Mouse (Mus musculus) cerebellum, adult 2 months (tissue): Measurements from ENCODE around the gene Tspan5. TPM values are rescaled to one million over a fixed set of nuclear protein-coding genes. Genes with fewer than 3 reads are reported as not detected.
A peak's percentile ranks its signal among the peaks of the same experiment; 100 is the strongest.

Experiments used
- DNase-seq, 2 experiments: peaks; one replicate each; pipeline ENCODE4 v3.0.0; 2021
- H3K27ac ChIP-seq: fragments of 200-500 bp; 2 replicates; pipeline ENCODE4 v1.5.1; 2012; ENCODE audit warnings: low read length, control low read depth, inconsistent platforms; ENCODE audit not compliant: insufficient read depth
- H3K27me3 ChIP-seq: fragments of 200-500 bp; 2 replicates; pipeline ENCODE4 v1.6.1; 2012; ENCODE audit warnings: inconsistent platforms, mild to moderate bottlenecking, low read length, moderate library complexity; ENCODE audit not compliant: control insufficient read depth, insufficient read depth
- H3K4me1 ChIP-seq: fragments of 200-500 bp; 2 replicates; pipeline ENCODE4 v1.6.1; 2011; ENCODE audit warnings: low read length; ENCODE audit not compliant: control insufficient read depth, insufficient read depth
- H3K4me3 ChIP-seq: fragments of 200-500 bp; replicated peaks from 2 replicates; pipeline ENCODE3; 2011; ENCODE audit warnings: mild to moderate bottlenecking, low read depth, low read length, control low read depth; ENCODE audit not compliant: insufficient read depth
- CTCF ChIP-seq: fragments of 200-500 bp; IDR thresholded peaks from 2 replicates; pipeline ENCODE4 v1.5.1; 2011; ENCODE audit warnings: low read depth, mild to moderate bottlenecking, control low read depth, low read length, moderate library complexity, borderline replicate concordance; ENCODE audit not compliant: insufficient read depth
- POLR2A ChIP-seq: fragments of 200-500 bp; IDR thresholded peaks from 2 replicates; pipeline ENCODE4 v1.6.1; 2011; ENCODE audit warnings: low read length, control low read depth, borderline replicate concordance; ENCODE audit not compliant: insufficient read depth
- whole genome bisulfite sequencing: fragments of 180-500 bp; shearing (Covaris S2); methylation state at CpG from one replicate; pipeline ENCODE4 v1.1.7; 2018; 5-methylcytosine and 5-hydroxymethylcytosine counted together
- polyA plus RNA-seq: library from polyadenylated mRNA; depleted of rRNA; stranded (reverse); fragments of >200 nt; gene quantifications from 2 replicates; pipeline ENCODE4 v1.2.3, GENCODE M21; 2012

The Tspan5 gene
- polyA plus RNA-seq, 1 experiment: 166 TPM

DNA sequence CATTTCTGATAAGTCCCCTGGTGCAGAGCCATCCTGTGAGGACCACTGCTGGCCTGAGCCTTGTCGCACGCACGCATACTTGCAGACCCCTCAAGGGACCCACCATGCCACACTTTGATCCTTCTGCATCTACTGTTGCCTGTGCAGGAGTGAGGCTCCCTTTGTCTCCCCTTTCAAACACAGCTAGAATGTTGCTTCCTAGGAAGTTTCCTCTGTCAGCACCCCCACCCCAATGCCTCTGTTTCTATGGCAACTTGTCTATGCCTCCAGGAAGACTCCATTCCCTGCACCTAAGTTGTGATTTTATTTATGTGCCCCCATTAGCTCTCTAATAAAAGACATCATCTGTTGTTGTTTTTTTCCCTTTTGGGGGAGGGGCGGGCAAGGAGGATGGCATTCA, 115.0 kb downstream of the Tspan5 start:
- peak overlapping the region; percentile 49; the same call in 1 of the 2 replicates for H3K27ac ChIP-seq
- WGBS: 52% methylated on average over 4 of the region's 4 CpGs
- TF ChIP-seq CTCF (no peak), POLR2A (no peak)
- H3K27me3 ChIP-seq: no peaks in the 10 kb centered on the region
- H3K4me3 ChIP-seq: no peak overlapping the region
- DNase-seq: no peak
- H3K4me1 ChIP-seq: peaks cover 66% of the 10 kb centered on the region

DNA sequence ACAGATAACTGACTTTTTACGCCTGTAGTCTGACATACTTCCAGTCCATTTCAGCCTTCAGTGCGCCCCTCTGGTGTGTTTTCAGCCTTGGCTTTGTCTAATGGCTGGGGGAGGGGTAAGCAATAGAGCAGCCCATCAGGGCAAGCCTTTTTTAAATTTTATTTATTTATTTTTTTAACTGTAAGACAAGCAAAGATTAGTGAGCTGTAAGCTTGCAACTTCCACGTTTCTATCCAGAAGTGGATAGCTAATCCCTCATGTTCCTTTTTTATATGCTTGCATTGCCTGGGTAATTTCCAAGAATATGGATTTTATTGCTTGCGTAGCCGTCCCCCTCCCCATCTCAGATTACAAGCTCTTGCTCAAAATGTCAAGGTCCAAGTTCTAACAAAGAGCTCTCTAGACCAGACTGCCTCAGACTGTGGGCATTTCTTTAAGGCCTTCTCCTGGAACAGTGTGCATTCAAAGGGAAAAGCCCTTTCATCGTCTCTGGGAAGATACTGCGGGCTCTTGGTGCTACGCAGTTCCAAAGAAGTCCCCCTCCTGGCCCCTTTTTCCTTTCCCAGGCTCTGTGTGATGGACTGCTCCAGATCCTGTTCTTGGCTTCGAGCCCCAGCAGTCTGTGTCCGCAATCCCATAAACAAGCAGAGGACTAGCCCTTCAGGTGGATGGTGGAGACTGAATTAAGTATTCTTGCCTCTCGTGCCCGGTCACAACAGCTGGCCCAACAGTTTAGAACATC, 116.0 kb downstream of the Tspan5 start:
- H3K27me3 ChIP-seq: no peaks in the 10 kb centered on the region
- peaks cover 68% of the 10 kb centered on the region for H3K4me1 ChIP-seq
- WGBS: 22% methylated on average over 12 of the region's 12 CpGs
- H3K4me3 ChIP-seq: no peak overlapping the region
- peak overlapping the region; percentile 45 for H3K27ac ChIP-seq
- no peak for TF ChIP-seq CTCF
- TF ChIP-seq POLR2A: no peak
- peak; percentile 69 to 76 for DNase-seq

DNA sequence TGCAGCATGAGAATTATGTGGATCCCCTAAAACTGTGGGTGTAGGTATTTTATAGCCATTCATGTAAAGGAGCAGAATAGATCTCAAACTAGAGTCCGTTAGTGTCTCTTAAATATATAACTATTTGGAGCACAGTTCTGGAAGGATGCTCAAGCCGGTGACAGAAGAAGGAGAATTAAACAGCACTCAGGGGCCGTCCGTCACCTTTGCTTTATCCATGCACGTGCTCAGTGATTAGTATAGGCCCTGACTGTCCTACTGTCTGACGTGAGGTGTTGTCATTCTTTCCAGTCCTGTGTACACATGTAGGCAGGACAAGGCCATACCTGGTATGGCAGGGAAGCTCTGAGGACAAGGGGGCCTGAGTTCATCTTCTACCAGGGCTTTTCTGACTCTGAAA, 116.7 kb downstream of the Tspan5 start:
- no peak overlapping the region for H3K4me3 ChIP-seq
- no peak for TF ChIP-seq CTCF
- H3K27me3 ChIP-seq: no peaks in the 10 kb centered on the region
- peak overlapping the region; percentile 45 for H3K27ac ChIP-seq
- 44% methylated on average over 6 of the region's 6 CpGs for WGBS
- H3K4me1 ChIP-seq: peaks cover 68% of the 10 kb centered on the region
- no peak for DNase-seq

DNA sequence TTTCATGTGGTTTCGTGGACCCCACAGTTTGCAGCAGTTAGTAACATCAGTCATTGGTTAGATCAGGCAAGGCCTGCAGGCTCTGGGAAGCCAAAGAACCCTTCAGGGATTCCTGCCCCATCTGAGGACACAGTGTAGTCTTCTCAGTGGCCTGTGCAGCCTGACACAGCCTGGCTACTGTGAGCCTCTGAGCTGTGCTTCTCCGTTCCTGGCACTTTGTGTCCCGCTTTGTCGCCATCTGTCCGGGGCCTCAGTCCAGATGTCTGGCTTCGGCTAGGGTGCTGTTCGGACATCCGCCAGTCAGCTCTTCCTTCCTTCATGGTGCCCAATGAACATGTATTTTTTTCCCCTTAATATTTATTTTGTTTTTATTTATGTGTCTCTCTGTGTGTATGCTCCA, 117.2 kb downstream of the Tspan5 start:
- H3K27me3 ChIP-seq: no peaks in the 10 kb centered on the region
- peak; percentile 78 to 84 for DNase-seq
- H3K27ac ChIP-seq: peak overlapping the region; percentile 45
- TF ChIP-seq POLR2A: no peak
- TF ChIP-seq CTCF: no peak
- WGBS: 10% methylated on average over 8 of the region's 8 CpGs
- H3K4me1 ChIP-seq: peaks cover 64% of the 10 kb centered on the region
- no peak overlapping the region for H3K4me3 ChIP-seq

DNA sequence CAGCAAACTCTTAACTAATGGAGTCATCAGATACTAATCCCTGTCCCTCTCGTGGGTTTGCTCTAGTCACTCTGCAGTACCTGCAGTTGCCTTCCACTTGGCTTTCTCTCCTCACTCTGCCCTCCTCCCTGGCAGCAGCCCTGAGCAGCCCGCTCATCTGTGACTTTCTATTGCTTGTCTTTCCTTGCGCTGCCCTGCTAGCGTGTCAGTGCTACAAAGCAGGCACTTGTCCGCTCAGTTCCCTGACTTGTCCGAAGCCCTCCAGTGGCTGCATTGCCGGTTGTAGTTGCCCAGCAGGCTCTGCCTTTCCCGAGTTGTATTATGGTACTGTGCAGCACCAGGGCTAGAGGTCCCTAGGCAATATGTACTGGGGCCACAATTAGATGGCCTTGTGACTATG, 117.7 kb downstream of the Tspan5 start:
- H3K4me3 ChIP-seq: no peak overlapping the region
- WGBS: 5% methylated on average over 8 of the region's 8 CpGs
- H3K4me1 ChIP-seq: peaks cover 63% of the 10 kb centered on the region
- DNase-seq: peak; percentile 68 to 70
- peak overlapping the region; percentile 45 for H3K27ac ChIP-seq
- TF ChIP-seq CTCF: no peak
- no peak for TF ChIP-seq POLR2A
- no peaks in the 10 kb centered on the region for H3K27me3 ChIP-seq

DNA sequence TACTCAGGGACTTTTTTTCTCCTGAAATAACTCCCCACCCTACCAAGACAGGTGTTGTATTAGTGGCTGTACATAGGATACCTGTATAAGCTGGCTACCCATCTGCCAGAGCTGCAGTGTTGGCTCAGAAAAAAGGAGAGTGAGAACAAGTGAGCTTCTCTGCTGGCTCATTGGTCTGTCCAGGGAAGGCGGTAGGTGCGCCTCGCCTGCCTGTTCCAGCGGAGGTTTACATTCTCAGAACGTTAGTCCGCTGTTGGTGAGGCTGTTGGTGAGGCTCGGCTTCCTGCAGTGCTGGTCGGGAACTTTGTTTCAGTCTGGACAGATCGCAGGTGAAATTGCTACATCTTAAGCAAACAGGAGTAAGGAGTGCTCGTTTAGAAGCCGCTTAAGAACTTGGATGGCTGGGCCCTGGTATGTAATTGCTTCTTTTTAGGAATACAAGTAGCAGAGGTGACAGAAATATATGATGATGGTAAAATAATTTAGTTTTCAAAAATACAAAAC, 118.3 kb downstream of the Tspan5 start:
- Histone ChIP-seq H3K4me3 (no peak overlapping the region), H3K27ac (peak overlapping the region; percentile 45; the same call in 1 of the 2 replicates), H3K4me1 (peaks cover 67% of the 10 kb centered on the region), H3K27me3 (no peaks in the 10 kb centered on the region)
- 52% methylated on average over 11 of the region's 11 CpGs for WGBS
- TF ChIP-seq POLR2A: no peak
- TF ChIP-seq CTCF: no peak
- no peak for DNase-seq

DNA sequence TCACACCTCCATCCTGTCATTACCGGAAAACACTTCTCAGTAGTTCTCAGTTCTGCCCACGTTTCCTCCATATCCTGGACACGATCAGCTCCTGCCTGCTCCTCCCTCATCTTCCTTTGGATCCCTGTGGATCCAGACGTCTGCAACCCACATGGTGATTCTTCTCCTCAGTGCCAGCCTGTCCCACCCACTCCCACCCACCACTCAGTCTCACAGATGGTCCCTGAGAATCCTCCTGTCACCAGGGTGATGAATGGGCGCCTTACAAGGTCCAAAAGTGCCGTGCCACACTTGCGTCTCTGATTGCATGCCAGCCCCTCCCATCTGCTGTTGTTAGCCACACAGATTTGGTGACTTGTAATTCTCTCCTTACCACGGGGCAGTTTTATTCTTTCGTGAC, 119.0 kb downstream of the Tspan5 start:
- Histone ChIP-seq H3K27ac (peak overlapping the region; percentile 24), H3K27me3 (no peaks in the 10 kb centered on the region), H3K4me3 (no peak overlapping the region), H3K4me1 (peaks cover 67% of the 10 kb centered on the region)
- 10% methylated on average over 9 of the region's 9 CpGs for WGBS
- peak; percentile 55 to 61 for DNase-seq
- TF ChIP-seq CTCF: no peak
- no peak for TF ChIP-seq POLR2A

DNA sequence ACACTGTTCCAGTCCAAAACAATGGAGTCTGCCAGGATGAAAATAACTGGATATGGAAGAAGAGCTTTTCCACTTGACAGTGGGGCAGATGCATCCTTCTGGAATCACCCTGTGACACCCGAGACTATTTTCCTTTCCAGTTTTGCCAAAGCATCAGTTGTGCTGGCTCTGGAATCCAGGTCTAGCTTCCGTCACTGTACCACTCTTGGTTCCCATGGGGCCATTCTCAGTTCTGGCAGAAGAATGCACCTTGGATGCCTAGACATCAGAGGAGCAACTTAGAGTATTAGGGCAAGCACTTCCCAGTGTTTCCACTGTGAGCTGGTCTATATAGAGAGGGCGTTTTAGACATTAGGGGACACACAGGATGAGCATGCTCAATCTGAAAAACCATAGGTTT, 119.6 kb downstream of the Tspan5 start:
- Histone ChIP-seq H3K4me1 (peaks cover 61% of the 10 kb centered on the region), H3K27ac (peak overlapping the region; percentile 24; the same call in 1 of the 2 replicates), H3K4me3 (no peak overlapping the region), H3K27me3 (no peaks in the 10 kb centered on the region)
- TF ChIP-seq CTCF: no peak
- TF ChIP-seq POLR2A: no peak
- DNase-seq: no peak
- 36% methylated on average over 3 of the region's 3 CpGs for WGBS
